Mouse (Mus musculus) midbrain, embryonic 10.5 days (tissue): ENCODE data around the gene Svs5. TPM values are rescaled to one million over a fixed set of nuclear protein-coding genes. Genes with fewer than 3 reads are reported as not detected.

ENCODE experiments used
- DNase-seq: peaks from one replicate; pipeline ENCODE4 v3.0.0-alpha.2; 2017; ENCODE audit warnings: low spot score
- H3K27ac ChIP-seq: fragments of 300-500 bp; sonication (generic); replicated peaks from 2 replicates; pipeline ENCODE4 v1.5.1; 2016; ENCODE audit warnings: mild to moderate bottlenecking
- H3K27me3 ChIP-seq: fragments of 300-500 bp; sonication (generic); 2 replicates; pipeline ENCODE4 v1.6.1; 2016; ENCODE audit warnings: low read depth, mild to moderate bottlenecking; ENCODE audit not compliant: poor library complexity, severe bottlenecking
- H3K36me3 ChIP-seq: fragments of 300-500 bp; sonication (generic); 2 replicates; pipeline ENCODE4 v1.6.1; 2016; ENCODE audit warnings: mild to moderate bottlenecking, moderate library complexity
- H3K4me1 ChIP-seq: fragments of 300-500 bp; sonication (generic); 2 replicates; pipeline ENCODE4 v1.6.1; 2016
- H3K4me3 ChIP-seq: fragments of 300-500 bp; sonication (generic); 2 replicates; pipeline ENCODE4 v1.5.1; 2016; ENCODE audit warnings: mild to moderate bottlenecking, moderate library complexity
- H3K9me3 ChIP-seq: fragments of 300-500 bp; sonication (generic); replicated peaks from 2 replicates; pipeline ENCODE4 v1.6.1; 2016; ENCODE audit warnings: mild to moderate bottlenecking
- WGBS: fragments of 180-500 bp; shearing (Covaris S2); methylation state at CpG from one replicate; pipeline ENCODE4 v1.1.7; 2016; 5-methylcytosine and 5-hydroxymethylcytosine counted together
- polyA plus RNA-seq: library from polyadenylated mRNA; unstranded; fragments of >200 nt; fragmentation: Nextera tagmentation; extraction: Ambion mirVana; gene quantifications from 2 replicates; pipeline ENCODE4 v1.2.1, GENCODE M21; 2016

Gene Svs5
- polyA plus RNA-seq, 1 experiment from 2014 or later, result not detected

DNA sequence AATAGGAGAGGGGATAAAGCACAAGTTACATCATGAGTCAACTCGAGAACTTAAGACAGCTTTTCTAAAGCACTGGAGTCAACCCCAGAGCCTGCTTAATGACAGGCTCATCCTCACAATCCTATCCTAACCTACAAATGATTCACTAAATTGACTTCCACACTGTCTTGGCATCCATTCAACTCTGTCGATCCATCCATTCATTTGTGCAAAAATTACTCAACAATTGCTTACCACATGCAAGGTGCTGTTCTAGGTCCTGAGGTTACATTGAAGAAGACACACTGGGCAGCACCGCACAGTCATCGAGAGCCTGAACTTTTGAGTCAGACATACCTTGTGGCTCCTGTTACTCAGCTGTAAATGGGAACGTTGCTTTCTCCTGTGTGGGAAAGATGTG, 26.5 kb downstream of the Svs5 start:
- H3K9me3 ChIP-seq, result no peaks in the 10 kb centered on the region
- 87% methylated on average over 5 of the region's 5 CpGs for WGBS
- H3K27ac ChIP-seq, result no peak overlapping the region
- no peaks in the 10 kb centered on the region for H3K36me3 ChIP-seq
- DNase-seq, result no peak
- H3K4me3 ChIP-seq, result no peak overlapping the region
- 0 out of 2 replicates have a peak, but pooled peaks cover 5% of the 10 kb centered on the region for H3K27me3 ChIP-seq
- H3K4me1 ChIP-seq, result peaks cover 9% of the 10 kb centered on the region

DNA sequence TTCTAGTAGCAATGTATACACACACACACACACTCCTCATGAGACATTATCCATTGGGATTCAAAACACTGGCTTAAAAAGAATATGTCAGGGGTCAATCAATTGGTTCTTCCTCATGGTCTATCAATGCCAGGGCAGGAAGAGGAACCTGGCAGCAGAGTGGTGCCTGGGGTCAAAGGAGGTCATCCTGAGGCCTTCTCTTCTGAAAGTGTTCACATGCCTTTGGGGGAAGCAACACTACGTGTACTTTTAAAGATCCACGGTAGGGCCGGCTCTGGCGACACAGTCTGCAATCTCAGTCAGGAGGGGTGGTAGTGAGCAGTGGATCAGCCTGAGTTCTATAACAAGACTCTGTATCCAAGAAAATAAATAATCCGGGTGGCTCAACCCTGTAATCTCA, 27.1 kb downstream of the Svs5 start:
- 75% methylated on average over 5 of the region's 5 CpGs for WGBS
- H3K36me3 ChIP-seq, result no peaks in the 10 kb centered on the region

DNA sequence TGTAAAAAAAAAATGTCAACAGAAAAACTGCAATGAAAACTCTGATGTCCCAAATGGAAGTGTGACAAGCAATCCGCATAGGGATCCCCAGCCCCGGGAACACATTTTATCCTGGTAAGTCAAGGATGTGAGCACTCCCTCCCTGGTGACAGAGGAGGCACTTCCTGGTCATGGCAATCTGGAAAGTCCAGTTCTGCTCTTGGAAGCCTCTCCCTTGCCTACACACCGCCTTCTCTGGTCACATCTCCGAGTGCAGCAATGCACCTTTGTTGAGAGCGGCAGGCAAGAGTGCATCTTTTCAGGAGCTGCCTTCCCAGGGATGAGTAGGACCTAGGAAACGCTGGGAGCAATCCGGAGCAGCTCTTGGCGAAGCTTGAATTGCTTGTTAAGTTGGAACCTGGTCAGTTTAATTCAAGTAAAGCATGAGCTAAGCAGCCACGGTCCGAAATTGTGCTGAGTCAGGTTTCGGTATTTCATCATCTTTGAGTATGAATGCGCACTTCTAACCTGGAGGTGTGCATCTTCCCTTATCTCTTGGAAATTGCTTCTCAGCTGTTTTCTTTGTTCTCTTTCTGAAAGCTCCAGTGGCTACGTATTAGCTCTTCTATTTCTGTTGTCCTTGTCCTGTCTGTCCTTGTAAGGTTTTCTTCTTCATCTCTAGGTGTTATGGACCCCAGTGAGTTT, 28.6 kb downstream of the Svs5 start:
- DNase-seq, result no peak
- Histone ChIP-seq H3K9me3 (no peaks in the 10 kb centered on the region), H3K36me3 (no peaks in the 10 kb centered on the region), H3K4me3 (no peak overlapping the region), H3K27me3 (0 out of 2 replicates have a peak, but pooled peaks cover 5% of the 10 kb centered on the region), H3K27ac (no peak overlapping the region), H3K4me1 (peaks cover 9% of the 10 kb centered on the region)
- 33% methylated on average over 13 of the region's 13 CpGs for WGBS

More for the DNA sequence above, 27.1 kb downstream of the Svs5 start:
- DNase-seq, result no peak
- Histone ChIP-seq H3K9me3 (no peaks in the 10 kb centered on the region), H3K4me1 (peaks cover 9% of the 10 kb centered on the region), H3K27ac (no peak overlapping the region), H3K27me3 (0 out of 2 replicates have a peak, but pooled peaks cover 5% of the 10 kb centered on the region), H3K4me3 (no peak overlapping the region)

DNA sequence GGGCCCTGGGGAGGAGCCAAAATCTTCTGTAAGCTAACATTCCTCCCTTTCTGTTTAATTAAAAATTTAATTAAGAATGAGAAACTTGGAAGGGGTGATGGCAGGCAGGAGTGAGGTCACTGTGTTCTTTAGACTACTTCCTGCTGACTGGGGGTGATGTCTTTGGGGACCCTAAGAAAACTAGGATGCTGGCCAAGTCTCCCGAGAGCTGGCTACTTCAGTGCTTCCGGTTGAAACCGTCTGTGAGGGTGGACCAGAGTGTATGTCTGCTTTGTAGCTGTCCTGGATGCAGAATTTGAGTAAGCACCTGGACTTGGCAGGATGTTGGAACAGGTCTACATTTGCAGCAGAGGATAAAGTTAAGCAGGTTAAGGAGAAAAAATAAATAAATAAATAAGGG, 34.4 kb downstream of the Svs5 start:
- no peak for DNase-seq
- no peak overlapping the region for H3K4me3 ChIP-seq
- H3K4me1 ChIP-seq, result no peaks in the 10 kb centered on the region
- H3K36me3 ChIP-seq, result no peaks in the 10 kb centered on the region
- whole genome bisulfite sequencing, result 73% methylated on average over 3 of the region's 3 CpGs
- H3K27ac ChIP-seq, result no peak overlapping the region
- no peaks in the 10 kb centered on the region for H3K9me3 ChIP-seq
- no peaks in the 10 kb centered on the region for H3K27me3 ChIP-seq

DNA sequence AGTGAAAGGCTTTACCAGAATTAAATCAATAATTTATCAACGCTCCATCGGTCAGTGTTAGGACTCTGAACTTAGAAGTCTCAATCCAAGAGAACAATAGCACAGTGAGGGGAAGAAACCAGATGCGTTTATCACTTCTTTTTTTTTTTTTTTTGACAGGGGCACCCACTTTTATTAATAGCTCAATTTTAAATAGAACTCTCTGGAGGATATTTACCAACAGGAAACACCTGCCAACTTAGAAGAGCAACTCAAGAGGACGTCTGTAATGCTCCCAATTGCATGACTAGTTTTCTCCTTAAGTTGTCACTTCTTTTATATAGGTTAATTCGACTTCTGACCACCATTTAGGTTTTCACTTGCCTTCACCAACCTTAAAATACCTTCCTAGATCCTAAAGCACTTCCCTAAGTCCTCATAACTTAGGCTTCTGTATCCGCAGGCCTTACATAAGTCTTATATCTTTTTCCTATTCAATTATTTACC, 36.1 kb downstream of the Svs5 start:
- 86% methylated on average over 6 of the region's 6 CpGs for WGBS
- no peaks in the 10 kb centered on the region for H3K36me3 ChIP-seq

DNA sequence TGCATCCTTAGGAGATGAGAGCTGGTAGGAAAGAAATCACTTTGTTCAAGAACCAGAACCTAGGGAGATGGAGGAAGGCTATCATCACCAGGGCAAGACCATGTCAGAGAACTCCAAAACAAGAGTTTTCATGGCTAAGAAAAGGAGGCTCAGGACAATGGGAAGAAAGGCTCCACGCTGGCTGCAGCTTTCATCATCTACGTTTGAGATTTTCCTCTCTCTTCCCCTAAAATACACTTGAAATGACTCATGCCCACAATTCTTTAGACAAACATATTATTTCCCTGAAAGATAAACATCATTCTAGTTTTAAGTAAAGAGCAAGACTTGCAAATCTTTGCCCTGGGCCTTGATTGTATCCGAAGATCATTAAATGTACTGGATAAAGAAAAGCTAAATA, 38.8 kb downstream of the Svs5 start:
- no peaks in the 10 kb centered on the region for H3K9me3 ChIP-seq
- 90% methylated on average over 3 of the region's 3 CpGs for WGBS

More for the DNA sequence above, 36.1 kb downstream of the Svs5 start:
- no peak overlapping the region for H3K4me3 ChIP-seq
- no peaks in the 10 kb centered on the region for H3K27me3 ChIP-seq
- no peak overlapping the region for H3K27ac ChIP-seq
- no peak for DNase-seq
- no peaks in the 10 kb centered on the region for H3K9me3 ChIP-seq
- H3K4me1 ChIP-seq, result no peaks in the 10 kb centered on the region

DNA sequence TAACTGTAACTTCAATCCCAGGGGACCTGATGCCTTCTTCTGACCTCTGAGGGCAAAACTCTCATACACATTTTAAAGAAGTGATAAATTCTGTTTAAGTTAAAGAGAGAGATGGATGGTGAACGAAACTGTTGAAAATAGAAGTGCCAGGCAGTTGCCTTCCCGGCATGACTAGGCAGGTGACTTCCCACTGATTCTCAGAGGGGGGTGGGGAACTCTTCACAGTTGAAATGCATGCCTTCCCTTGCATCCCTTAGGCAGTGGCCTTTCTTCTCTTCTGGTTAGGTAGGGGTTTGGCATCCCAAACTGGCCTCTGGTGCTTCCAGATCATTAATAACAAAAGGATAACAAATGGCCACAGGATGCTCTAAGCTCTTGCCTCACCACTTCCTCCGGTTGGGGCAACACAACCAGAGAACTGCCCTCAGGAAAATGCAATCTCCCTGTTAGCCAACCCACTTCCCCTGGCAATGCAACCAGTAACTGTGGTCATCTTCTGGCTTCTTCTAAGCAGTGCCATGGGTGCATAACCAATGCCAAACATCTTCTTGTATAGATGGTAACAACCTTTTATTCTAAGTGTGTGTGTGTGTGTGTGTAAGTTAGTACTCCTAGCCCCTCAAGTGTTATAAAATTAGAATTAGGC, 40.0 kb downstream of the Svs5 start:
- no peak for DNase-seq
- Histone ChIP-seq H3K4me3 (no peak overlapping the region), H3K27ac (no peak overlapping the region), H3K9me3 (no peaks in the 10 kb centered on the region), H3K27me3 (no peaks in the 10 kb centered on the region), H3K36me3 (no peaks in the 10 kb centered on the region), H3K4me1 (no peaks in the 10 kb centered on the region)
- 42% methylated on average over 3 of the region's 3 CpGs for WGBS

More for the DNA sequence above, 38.8 kb downstream of the Svs5 start:
- H3K27me3 ChIP-seq, result no peaks in the 10 kb centered on the region
- DNase-seq, result no peak
- no peak overlapping the region for H3K4me3 ChIP-seq
- no peak overlapping the region for H3K27ac ChIP-seq
- H3K36me3 ChIP-seq, result no peaks in the 10 kb centered on the region
- no peaks in the 10 kb centered on the region for H3K4me1 ChIP-seq

DNA sequence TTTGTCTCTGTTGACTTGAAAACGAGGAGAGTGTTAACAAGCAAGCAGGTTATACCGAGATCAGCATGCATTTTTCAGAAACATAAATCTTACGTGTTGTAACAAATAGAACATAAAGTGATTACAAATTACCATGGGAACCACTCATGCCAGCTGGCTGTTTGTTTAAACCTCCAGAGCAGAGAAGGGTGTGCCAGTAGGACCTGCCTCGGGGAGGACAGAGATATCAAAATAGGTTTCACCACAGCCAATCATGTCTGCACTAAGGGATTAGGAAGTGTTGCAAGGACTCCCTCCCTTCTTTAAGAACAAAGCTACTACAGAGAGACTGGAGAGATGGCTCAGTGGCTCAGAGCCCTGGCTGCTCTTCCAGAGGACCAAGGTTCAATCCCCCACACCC, 40.6 kb downstream of the Svs5 start:
- 66% methylated on average over 4 of the region's 4 CpGs for WGBS
- Histone ChIP-seq H3K9me3 (no peaks in the 10 kb centered on the region), H3K36me3 (no peaks in the 10 kb centered on the region), H3K27me3 (no peaks in the 10 kb centered on the region), H3K27ac (no peak overlapping the region), H3K4me1 (no peaks in the 10 kb centered on the region), H3K4me3 (no peak overlapping the region)
- DNase-seq, result no peak

DNA sequence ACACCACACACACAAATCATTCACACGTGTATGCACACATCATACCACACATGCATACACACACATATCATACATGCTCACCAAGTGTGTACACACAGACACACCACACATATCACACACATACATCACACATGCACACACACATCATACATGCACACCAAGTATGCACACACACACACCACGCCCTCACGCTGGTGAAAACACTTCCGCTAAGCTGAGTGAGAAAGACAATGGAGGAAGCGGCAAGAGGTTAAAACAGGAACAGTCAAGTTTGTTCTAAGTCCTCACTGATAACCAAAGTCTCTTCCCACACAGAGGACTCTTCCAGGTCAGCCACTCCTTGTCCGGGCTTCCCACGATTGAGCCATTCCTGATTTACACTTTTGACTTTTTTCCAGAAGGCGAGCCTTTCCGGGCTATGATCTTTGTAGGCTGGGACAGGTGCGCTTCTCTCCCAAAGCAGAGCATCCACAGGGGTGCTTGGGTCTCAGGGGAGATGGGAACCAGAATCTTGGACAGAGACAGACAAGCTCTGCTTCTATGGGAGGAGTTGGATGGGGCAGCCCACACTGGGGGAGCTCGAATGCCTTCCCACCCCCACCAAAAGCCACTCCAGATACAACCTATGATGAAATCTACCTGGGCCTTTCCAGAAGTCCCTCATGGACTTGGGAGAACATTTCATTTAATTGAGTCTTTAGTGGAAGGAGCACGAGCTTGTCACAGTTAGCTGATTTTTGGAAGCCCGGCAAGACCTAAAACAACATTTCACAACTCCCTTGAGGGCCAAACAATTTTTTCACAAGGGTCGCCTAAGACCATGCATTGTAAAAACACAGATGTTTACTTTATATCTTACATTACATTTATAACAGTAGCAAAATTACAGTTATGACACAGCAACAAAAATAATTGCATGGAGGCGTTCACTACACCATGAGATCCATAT, 45.2 kb downstream of the Svs5 start:
- Histone ChIP-seq H3K36me3 (no peaks in the 10 kb centered on the region), H3K9me3 (no peaks in the 10 kb centered on the region), H3K4me3 (no peak overlapping the region), H3K27me3 (no peaks in the 10 kb centered on the region), H3K27ac (no peak overlapping the region), H3K4me1 (no peaks in the 10 kb centered on the region)
- WGBS, result 92% methylated on average over 15 of the region's 15 CpGs
- no peak for DNase-seq

DNA sequence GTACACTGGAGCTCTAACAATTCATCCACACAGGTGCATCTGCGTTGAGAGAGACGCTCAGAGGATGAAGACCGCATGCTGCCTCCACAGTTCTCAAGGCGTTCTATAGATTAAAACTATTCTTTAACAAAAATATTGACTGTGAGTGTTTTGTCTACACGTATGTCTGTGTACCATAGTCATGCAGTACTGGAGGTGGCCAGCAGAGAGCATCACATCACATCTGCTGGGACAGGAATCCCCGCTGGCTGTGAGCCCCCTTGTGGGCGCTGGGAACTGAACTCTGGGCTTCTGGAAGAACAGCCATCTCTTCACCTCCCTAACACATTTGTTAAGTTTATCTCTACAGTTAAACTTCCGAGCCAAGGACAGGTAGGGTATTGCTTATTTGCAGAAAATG, 49.2 kb downstream of the Svs5 start:
- Histone ChIP-seq H3K9me3 (no peaks in the 10 kb centered on the region), H3K27me3 (peaks cover 12% of the 10 kb centered on the region), H3K36me3 (no peaks in the 10 kb centered on the region), H3K4me3 (no peak overlapping the region), H3K27ac (no peak overlapping the region), H3K4me1 (peaks cover 12% of the 10 kb centered on the region)
- DNase-seq, result no peak
- 72% methylated on average over 8 of the region's 8 CpGs for WGBS

DNA sequence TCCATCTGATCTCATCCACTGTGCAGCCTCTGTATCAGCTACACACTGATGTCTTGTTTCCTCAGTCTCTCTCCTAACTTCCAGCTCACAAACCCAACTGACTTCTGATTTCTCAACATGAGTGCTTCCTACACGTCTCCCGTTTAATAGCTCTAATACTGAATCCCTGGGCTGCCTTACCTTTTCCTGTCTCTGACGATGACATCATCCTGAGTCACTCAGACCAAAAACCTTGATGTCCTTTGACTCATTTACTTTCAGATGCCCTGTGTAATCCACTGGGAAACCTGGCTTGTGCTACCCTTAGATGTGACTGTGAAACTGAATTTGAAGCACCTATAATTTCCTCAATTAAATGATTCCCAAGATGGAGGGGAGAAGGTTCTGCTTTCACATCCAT, 50.4 kb downstream of the Svs5 start:
- H3K4me1 ChIP-seq, result peaks cover 12% of the 10 kb centered on the region
- WGBS, result 86% methylated on average over 3 of the region's 3 CpGs
- DNase-seq, result no peak
- H3K27ac ChIP-seq, result no peak overlapping the region
- no peak overlapping the region for H3K4me3 ChIP-seq
- no peaks in the 10 kb centered on the region for H3K9me3 ChIP-seq
- no peaks in the 10 kb centered on the region for H3K36me3 ChIP-seq
- H3K27me3 ChIP-seq, result peaks cover 24% of the 10 kb centered on the region
